Mouse (Mus musculus) C2C12 (cell line): ENCODE measurements around the gene Pofut2. TPM values are rescaled to one million over a fixed set of nuclear protein-coding genes. Genes with fewer than 3 reads are reported as not detected.
"Not testable (repeated sequence)": the region's sequence is repeated elsewhere in the genome, so short reads cannot be mapped to it uniquely, and the experiment has no call there.

Source experiments
- H3K27me3 ChIP-seq: one replicate; pipeline ENCODE4 v1.6.1; 2011; ENCODE audit not compliant: control insufficient read depth, insufficient read depth, insufficient read length
- H3K36me3 ChIP-seq: one replicate; pipeline ENCODE4 v1.6.1; 2011; ENCODE audit not compliant: control insufficient read depth, insufficient read depth
- H3K4me3 ChIP-seq: one replicate; pipeline ENCODE4 v1.5.1; 2011; ENCODE audit warnings: mild to moderate bottlenecking, control low read depth; ENCODE audit not compliant: poor library complexity, insufficient read depth, severe bottlenecking
- H3K79me2 ChIP-seq: one replicate; pipeline ENCODE4 v1.6.1; 2011; ENCODE audit not compliant: control insufficient read depth, insufficient read depth
- H3K79me3 ChIP-seq: one replicate; pipeline ENCODE4 v1.6.1; 2011; ENCODE audit warnings: low read depth, control low read depth
- H3ac ChIP-seq: one replicate; pipeline ENCODE3; 2011; ENCODE audit warnings: low read depth; ENCODE audit not compliant: control insufficient read depth, insufficient read length
- CEBPB ChIP-seq: IDR thresholded peaks from one replicate; pipeline ENCODE4 v1.6.1; 2011; ENCODE audit warnings: low read depth, mild to moderate bottlenecking, control low read depth, moderate library complexity
- CTCF ChIP-seq: IDR thresholded peaks from one replicate; pipeline ENCODE4 v1.5.1; 2011; ENCODE audit not compliant: control insufficient read depth, insufficient read depth, insufficient read length
- FOSL1 ChIP-seq: IDR thresholded peaks from one replicate; pipeline ENCODE4 v1.8.0; 2011; ENCODE audit warnings: mild to moderate bottlenecking, low read length; ENCODE audit not compliant: poor library complexity, insufficient read depth, severe bottlenecking
- MAX ChIP-seq: IDR thresholded peaks from one replicate; pipeline ENCODE4 v1.6.1; 2011; ENCODE audit warnings: mild to moderate bottlenecking, control low read depth
- MYOD1 ChIP-seq: IDR thresholded peaks from one replicate; pipeline ENCODE4 v1.6.1; 2011; ENCODE audit warnings: low read depth; ENCODE audit not compliant: control insufficient read depth, insufficient read length
- MYOG ChIP-seq: IDR thresholded peaks from one replicate; pipeline ENCODE4 v1.6.1; 2011; ENCODE audit not compliant: control insufficient read depth, insufficient read length; ENCODE audit errors: extremely low read depth
- USF1 ChIP-seq: IDR thresholded peaks from one replicate; pipeline ENCODE4 v1.6.1; 2011; ENCODE audit warnings: low read depth, mild to moderate bottlenecking, control low read depth, moderate library complexity
- polyA plus RNA-seq: library from polyadenylated mRNA; unstranded; fragments of >200 nt; fragmentation: generic; extraction: Trizol; gene quantifications from one replicate; pipeline ENCODE4 v1.2.1, GENCODE M21; 2012; ENCODE audit warnings: missing spikeins

Gene Pofut2
- polyA plus RNA-seq, 1 experiment: 105 TPM

DNA sequence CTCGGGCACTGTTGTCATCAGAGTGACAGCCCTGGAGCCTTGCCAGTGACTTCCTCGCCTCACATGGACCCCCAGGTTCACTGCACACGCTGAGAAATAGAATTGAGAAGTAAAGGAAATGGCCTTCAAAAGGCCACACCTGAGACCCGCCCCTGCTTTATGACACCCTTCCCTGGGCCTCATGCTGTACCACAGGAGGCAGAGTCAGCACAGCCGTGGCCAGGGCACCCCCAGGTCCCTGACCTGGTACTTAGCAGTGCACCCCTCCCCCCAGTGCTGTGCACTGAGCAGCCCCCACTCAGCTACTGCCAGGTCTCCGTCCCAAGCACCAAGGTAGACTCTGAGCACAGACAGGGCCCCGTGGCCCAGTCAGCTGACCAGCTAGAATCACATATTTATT lies 10.1 kb downstream of the Pofut2 start:
- H3K36me3 ChIP-seq: peaks cover 57% of the 10 kb centered on the region
- H3K27me3 ChIP-seq: no peaks in the 10 kb centered on the region
- no peaks in the 10 kb centered on the region for H3K79me2 ChIP-seq
- H3K4me3 ChIP-seq: no peak overlapping the region
- H3K79me3 ChIP-seq: no peaks in the 10 kb centered on the region
- no peak for TF ChIP-seq FOSL1
- TF ChIP-seq CEBPB: no peak
- TF ChIP-seq USF1: no peak
- TF ChIP-seq MYOG: no peak
- no peak for TF ChIP-seq MYOD1
- TF ChIP-seq CTCF: no peak
- TF ChIP-seq MAX: no peak
- no peak overlapping the region for H3ac ChIP-seq

DNA sequence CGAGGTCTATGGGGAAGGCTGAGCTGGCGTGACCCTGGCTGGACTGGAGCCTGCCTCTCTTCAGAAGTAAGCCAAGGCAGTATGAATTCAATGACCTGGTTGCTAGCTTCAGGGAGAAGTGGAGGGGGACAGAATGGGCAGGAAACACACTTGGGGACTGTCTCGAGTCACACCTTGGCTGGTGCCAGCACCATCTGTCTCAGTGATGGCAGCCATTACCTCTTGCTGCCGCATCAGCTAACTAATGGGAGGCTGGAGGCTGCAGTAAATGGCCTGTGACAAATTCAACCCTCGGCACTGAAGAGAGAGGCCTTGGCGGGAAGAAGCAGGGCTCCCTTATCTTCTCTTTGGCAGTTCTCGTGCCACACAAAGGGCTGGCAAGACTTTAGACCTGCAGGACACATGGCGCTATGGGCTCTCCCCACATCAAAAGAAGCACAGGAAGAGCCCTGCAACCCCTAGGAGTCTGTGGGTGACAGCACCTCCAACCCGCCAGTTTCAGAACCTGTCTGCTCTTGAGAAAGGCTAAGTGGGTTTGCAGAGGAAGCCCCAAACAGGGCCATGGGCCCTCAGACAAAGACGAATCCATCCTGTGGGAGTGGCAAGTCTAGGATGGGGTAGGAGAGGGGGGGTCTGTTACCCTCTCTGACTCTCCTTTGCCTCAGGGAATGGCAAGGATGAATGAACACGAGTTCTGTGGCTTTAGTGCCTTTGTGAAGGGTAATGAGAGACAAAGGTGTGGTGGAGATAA lies 14.1 kb downstream of the Pofut2 start:
- no peak for TF ChIP-seq FOSL1
- no peak for TF ChIP-seq CTCF
- no peak for TF ChIP-seq USF1
- TF ChIP-seq MYOG: no peak
- no peak for TF ChIP-seq MAX
- no peak for TF ChIP-seq MYOD1
- no peak for TF ChIP-seq CEBPB
- H3K79me2 ChIP-seq: no peaks in the 10 kb centered on the region
- no peaks in the 10 kb centered on the region for H3K27me3 ChIP-seq
- H3K79me3 ChIP-seq: no peaks in the 10 kb centered on the region
- H3K36me3 ChIP-seq: peaks cover 21% of the 10 kb centered on the region
- no peak overlapping the region for H3ac ChIP-seq
- H3K4me3 ChIP-seq: no peak overlapping the region

DNA sequence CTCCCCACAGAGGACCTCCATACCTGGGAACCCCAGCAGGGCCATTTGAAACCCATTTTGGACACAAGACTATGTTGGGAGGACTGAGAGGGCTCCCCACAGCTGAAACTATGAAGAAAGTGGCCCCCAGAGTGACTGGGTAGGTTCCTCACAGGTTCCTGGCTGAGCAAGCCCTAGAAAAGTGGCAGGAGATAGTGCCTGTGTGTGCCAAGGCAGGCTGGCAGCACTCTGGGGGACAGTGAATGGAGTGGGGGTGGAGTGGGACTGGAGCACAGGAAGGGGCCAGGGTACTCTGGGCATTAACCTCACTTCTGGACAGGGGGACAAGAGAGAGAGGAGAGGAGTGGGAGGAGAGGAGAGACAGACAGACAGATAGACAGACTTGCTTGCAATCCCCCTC lies 14.8 kb downstream of the Pofut2 start:
- no peak overlapping the region for H3K4me3 ChIP-seq
- H3K79me2 ChIP-seq: no peaks in the 10 kb centered on the region
- no peaks in the 10 kb centered on the region for H3K27me3 ChIP-seq
- H3ac ChIP-seq: no peak overlapping the region
- no peaks in the 10 kb centered on the region for H3K79me3 ChIP-seq
- TF ChIP-seq MAX (no peak), FOSL1 (no peak), MYOD1 (no peak), MYOG (no peak), USF1 (no peak), CEBPB (no peak), CTCF (no peak)
- peaks cover 14% of the 10 kb centered on the region for H3K36me3 ChIP-seq

DNA sequence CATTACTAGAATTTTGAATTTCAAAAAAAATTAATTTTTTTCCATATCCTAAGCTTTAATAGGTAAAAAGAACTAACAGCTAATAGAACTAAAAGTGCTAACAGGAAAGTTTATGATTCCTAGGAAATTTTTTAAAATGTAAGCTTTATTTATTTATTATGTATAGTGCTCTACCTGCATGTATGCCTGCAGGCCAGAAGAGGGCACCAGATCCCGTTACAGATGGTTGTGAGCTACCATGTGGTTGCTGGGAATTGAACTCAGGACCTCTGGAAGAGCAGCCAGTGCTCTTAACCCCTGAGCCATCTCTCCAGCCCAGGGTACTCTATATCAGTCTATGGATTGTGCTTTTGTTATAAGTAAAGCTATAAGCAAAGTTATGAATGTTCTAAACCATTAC lies 23.1 kb downstream of the Pofut2 start:
- H3K4me3 ChIP-seq, H3K79me2 ChIP-seq, H3K79me3 ChIP-seq, H3K27me3 ChIP-seq, H3K36me3 ChIP-seq, H3ac ChIP-seq: not testable (repeated sequence)

DNA sequence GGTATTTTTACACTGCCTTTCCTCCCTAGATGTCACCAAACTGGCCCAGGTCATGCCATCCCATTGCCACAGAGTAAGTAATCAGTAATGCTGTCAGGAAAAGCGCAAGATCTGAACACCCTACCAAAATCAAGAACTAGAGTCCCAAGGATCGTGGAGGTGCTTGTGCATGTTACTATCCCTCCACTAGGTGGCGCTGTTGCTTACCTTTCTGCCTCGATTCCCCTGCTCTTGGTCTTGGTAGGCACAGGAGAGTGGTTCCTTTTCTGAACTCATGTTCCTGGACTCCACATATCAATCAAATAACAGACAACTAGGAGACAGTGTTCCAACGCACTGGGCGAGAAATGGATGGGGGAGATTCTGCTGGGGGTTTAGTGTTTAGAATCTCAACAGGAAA lies 23.8 kb downstream of the Pofut2 start:
- TF ChIP-seq FOSL1 (no peak), USF1 (no peak), CTCF (peak; percentile 90)
- Histone ChIP-seq H3K27me3 (peaks cover 3% of the 10 kb centered on the region), H3K79me3 (no peaks in the 10 kb centered on the region), H3ac (no peak overlapping the region), H3K36me3 (no peaks in the 10 kb centered on the region), H3K4me3 (no peak overlapping the region), H3K79me2 (no peaks in the 10 kb centered on the region)

DNA sequence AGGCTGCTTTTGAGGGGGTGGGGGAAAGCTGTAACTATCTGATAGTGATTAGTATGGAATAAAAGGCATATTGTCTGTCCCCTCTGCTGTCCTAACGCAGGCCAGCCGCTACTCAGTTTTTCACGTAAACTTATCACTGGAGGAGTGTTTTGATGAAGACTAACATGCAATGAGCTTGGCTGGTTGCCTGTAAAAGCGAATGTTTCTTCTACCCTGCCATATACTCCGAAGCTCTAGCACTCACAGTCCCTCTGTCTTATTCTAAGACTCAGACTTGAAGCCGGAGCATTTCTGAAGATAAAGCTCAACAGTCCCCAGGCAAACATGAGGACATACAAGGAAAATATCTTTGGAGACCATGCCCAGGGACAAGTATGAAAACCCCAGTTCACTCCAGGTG lies 25.8 kb downstream of the Pofut2 start:
- H3K79me2 ChIP-seq: no peaks in the 10 kb centered on the region
- no peaks in the 10 kb centered on the region for H3K79me3 ChIP-seq
- TF ChIP-seq CEBPB (no peak), MYOG (no peak), FOSL1 (no peak), MYOD1 (no peak), MAX (no peak), CTCF (no peak), USF1 (no peak)
- H3K36me3 ChIP-seq: no peaks in the 10 kb centered on the region
- H3K4me3 ChIP-seq: no peak overlapping the region
- peaks cover 3% of the 10 kb centered on the region for H3K27me3 ChIP-seq
- H3ac ChIP-seq: no peak overlapping the region
